Mouse (Mus musculus): ENCODE data around the gene Plk5.

GRCm38 (mm10) chr10:80315315-80315714, 40.9 kb upstream of the Plk5 start:
- no peak for TF ChIP-seq CTCF (IDR thresholded peaks at IDR 0.05; ENCODE audit: low read depth)
- no peak for TF ChIP-seq EP300 (IDR thresholded peaks at IDR 0.05; ENCODE audit: low read depth)
